Mouse (Mus musculus): ENCODE results near the gene Ctsw. TPM values are rescaled to one million over a fixed set of nuclear protein-coding genes. Genes with fewer than 3 reads are reported as not detected.

Ctsw gene
- polyA plus RNA-seq, 1 experiment = 20.6 TPM

DNA sequence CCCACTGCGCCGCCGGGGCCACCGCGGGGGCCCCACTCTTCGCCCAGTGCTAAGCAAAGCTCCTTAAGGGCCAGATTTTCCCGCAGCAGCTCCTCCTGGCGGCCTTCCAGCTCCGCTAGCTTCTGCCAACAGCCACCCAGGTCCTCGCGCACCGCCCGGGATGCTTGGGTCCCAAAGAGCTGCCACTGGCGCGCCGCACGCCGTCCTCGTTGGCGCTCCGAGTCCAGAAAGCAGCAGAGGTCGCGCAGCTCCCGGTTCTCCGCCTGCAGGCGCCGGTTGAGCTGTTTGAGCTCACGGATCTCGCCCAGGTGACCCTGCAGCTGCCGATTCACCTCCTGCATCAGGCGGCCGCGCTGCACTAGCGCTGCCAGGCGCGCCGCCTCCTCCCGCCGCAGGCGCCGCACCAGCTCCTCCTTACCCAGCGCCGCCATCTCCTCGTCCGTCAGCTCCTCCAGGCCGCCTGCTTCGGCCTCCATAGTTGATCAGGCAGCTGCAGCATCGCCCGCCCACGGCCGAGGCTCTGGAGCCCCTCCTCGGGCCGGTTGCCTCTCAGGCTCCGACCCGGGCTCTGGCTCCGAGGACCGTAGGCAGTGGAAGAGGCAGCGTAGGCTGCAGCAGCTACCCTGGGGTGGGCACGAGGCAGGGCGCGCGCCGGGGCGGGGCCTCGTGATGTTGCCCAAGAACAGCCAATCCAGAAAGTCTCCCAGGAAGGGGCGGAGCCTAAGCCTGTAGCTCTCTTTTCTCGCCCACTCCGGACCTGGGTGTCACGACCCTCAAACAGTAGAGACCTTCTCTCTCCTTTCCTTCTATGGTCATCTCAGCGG is 11.2 kb downstream of the Ctsw start:
- TF ChIP-seq CTCF (IDR thresholded peaks at IDR 0.05; ENCODE audit: control insufficient read depth, insufficient read depth, low read length) (no peak), POLR2A (IDR thresholded peaks at IDR 0.05; ENCODE audit: borderline replicate concordance, control insufficient read depth, low read depth, low read length) (peak; percentile 91; the same call in 1 of the 2 replicates)
- under 1% methylated on average over 70 of the region's 70 CpGs for WGBS
- peak overlapping the region; percentile 73 for H3K4me3 ChIP-seq (replicated peaks; ENCODE audit: control insufficient read depth, low read depth, low read length)
- peak overlapping the region; percentile 86 for H3K27ac ChIP-seq (ENCODE audit: control insufficient read depth, insufficient read depth, low read depth, low read length, poor library complexity)
- peaks cover 1% of the 10 kb centered on the region; the same call in 1 of the 2 replicates for H3K4me1 ChIP-seq (ENCODE audit: control insufficient read depth, insufficient read depth, low read length)

DNA sequence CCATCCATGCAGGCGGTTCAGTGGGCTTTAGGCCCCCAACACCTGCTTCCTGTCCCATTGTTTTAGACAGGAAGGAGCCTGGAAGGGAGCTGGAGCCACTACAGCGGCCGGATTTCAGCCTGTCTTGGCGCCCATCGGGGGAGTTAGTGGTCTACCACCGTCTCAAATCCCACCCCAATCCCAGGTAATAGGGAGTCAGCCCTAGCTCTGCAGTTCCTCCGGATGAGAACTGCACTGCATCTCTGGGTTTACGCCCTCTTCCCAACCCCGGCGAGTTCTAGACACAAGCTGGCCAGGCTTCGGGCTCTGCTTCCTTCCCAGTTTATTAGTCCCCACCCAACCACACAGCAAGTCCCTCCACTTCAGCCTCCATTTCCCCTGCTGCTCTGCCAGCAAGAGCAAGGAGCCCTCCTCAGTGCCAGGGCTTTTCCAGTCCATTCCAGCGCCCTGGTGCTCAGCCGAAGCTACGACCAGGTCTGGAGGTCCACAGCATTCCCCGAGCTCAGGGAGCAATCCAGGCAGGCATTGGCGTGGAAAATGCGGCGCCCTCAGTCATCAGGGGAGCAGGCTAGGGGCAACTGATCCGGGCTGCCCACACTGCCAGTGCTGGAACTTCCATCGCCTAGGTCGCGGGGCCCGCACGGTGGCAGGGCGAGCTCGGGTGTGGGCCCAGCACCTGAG is 11.9 kb downstream of the Ctsw start:
- Histone ChIP-seq H3K4me3 (replicated peaks; ENCODE audit: control insufficient read depth, low read depth, low read length) (peak overlapping the region; percentile 61), H3K27ac (ENCODE audit: control insufficient read depth, insufficient read depth, low read depth, low read length, poor library complexity) (peak overlapping the region; percentile 86), H3K4me1 (ENCODE audit: control insufficient read depth, insufficient read depth, low read length) (peaks cover 1% of the 10 kb centered on the region; the same call in 1 of the 2 replicates)
- TF ChIP-seq POLR2A (IDR thresholded peaks at IDR 0.05; ENCODE audit: borderline replicate concordance, control insufficient read depth, low read depth, low read length) = no peak
- TF ChIP-seq CTCF (IDR thresholded peaks at IDR 0.05; ENCODE audit: control insufficient read depth, insufficient read depth, low read length) = no peak
- 1% methylated on average over 26 of the region's 26 CpGs for WGBS

DNA sequence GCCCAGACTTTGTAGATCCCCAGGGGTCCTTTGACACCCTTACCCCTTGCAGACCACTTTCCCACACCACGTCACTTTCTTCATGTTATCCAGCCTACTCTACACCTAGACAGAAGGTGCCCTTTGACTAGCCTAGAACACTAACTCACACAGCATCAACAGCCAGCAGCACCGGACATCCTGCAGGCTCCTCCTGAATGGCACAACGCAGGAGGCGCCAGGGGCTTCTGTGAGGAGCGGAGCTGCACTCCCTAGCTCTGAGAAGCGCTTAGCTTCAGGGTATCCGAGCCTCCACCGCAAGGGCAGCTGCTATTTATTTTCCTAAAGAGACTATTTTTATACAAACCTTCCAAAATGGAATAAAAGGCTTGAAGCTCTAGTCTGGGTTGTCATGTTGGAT is 12.7 kb downstream of the Ctsw start:
- WGBS = 81% methylated on average over 8 of the region's 8 CpGs
- TF ChIP-seq POLR2A (IDR thresholded peaks at IDR 0.05; ENCODE audit: borderline replicate concordance, control insufficient read depth, low read depth, low read length) (no peak), CTCF (IDR thresholded peaks at IDR 0.05; ENCODE audit: control insufficient read depth, insufficient read depth, low read length) (no peak)
- no peak overlapping the region for H3K27ac ChIP-seq (ENCODE audit: control insufficient read depth, insufficient read depth, low read depth, low read length, poor library complexity)
- H3K4me3 ChIP-seq (replicated peaks; ENCODE audit: control insufficient read depth, low read depth, low read length) = no peak overlapping the region
- H3K4me1 ChIP-seq (ENCODE audit: control insufficient read depth, insufficient read depth, low read length) = peaks cover 1% of the 10 kb centered on the region; the same call in 1 of the 2 replicates

DNA sequence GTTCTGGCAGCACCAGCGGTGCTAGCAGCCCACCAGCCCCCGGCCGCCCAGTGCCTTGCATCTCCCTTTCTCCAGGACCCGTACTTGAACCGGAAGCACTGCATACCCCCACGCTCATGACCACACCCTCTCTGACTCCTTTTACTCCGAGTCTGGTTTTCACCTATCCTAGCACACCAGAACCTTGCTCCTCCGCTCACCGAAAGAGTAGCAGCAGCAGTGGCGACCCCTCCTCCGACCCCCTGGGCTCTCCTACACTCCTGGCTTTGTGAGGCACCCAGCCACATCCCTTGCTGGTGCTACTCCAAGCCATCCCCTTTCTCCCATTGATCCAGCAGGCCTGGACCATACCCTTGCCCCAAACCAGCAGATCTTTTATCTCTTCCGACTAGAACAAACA is 13.3 kb downstream of the Ctsw start:
- Histone ChIP-seq H3K27ac (ENCODE audit: control insufficient read depth, insufficient read depth, low read depth, low read length, poor library complexity) (no peak overlapping the region), H3K4me1 (ENCODE audit: control insufficient read depth, insufficient read depth, low read length) (peaks cover 1% of the 10 kb centered on the region; the same call in 1 of the 2 replicates), H3K4me3 (replicated peaks; ENCODE audit: control insufficient read depth, low read depth, low read length) (no peak overlapping the region)
- no peak for TF ChIP-seq POLR2A (IDR thresholded peaks at IDR 0.05; ENCODE audit: borderline replicate concordance, control insufficient read depth, low read depth, low read length)
- no peak for TF ChIP-seq CTCF (IDR thresholded peaks at IDR 0.05; ENCODE audit: control insufficient read depth, insufficient read depth, low read length)
- WGBS = 89% methylated on average over 12 of the region's 12 CpGs

DNA sequence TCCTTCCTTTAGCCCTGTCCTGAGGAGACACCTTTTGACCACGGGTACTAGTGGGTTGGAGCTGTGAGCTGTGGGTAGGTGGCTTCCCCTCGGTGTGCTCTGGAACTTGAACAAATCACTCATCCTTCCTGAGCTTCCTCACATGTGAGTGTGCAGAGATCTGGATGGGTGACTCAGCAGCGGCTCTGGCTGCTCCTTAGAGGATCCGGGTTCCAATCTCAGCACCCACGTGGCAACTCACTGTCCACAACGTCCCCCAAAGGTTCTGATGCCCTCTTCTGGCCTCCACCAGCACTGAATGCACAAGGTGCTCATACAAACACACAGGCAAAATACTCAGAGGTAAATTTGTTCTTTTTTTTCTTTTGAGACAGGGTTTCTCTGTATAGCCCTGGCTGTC is 16.5 kb downstream of the Ctsw start:
- WGBS = 59% methylated on average over 6 of the region's 6 CpGs
- TF ChIP-seq CTCF (IDR thresholded peaks at IDR 0.05; ENCODE audit: control insufficient read depth, insufficient read depth, low read length) (no peak), POLR2A (IDR thresholded peaks at IDR 0.05; ENCODE audit: borderline replicate concordance, control insufficient read depth, low read depth, low read length) (no peak)
- H3K4me1 ChIP-seq (ENCODE audit: control insufficient read depth, insufficient read depth, low read length) = peaks cover 5% of the 10 kb centered on the region
- no peak overlapping the region for H3K27ac ChIP-seq (ENCODE audit: control insufficient read depth, insufficient read depth, low read depth, low read length, poor library complexity)
- H3K4me3 ChIP-seq (replicated peaks; ENCODE audit: control insufficient read depth, low read depth, low read length) = no peak overlapping the region

DNA sequence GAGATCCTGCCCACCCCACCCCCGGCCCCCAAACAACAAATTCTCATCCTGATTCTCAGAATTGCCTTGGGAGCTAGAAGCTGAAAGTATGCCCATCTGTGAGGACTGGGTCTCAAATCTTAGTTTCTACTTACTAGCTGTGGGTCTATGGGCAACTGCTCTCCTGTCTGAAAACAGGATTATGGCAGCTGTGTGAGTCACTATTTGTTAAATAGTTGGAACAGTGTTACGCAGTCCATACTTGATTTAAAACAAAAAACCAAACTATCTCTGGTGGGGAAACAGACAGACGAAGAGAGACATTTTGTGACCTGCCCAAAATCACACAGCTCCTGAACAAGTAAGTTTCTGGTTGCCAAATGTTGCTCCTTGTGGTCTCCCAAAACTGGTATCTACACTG is 18.6 kb downstream of the Ctsw start:
- Histone ChIP-seq H3K4me1 (ENCODE audit: control insufficient read depth, insufficient read depth, low read length) (peaks cover 9% of the 10 kb centered on the region), H3K4me3 (replicated peaks; ENCODE audit: control insufficient read depth, low read depth, low read length) (no peak overlapping the region), H3K27ac (ENCODE audit: control insufficient read depth, insufficient read depth, low read depth, low read length, poor library complexity) (no peak overlapping the region)
- 75% methylated on average over 3 of the region's 3 CpGs for WGBS
- TF ChIP-seq CTCF (IDR thresholded peaks at IDR 0.05; ENCODE audit: control insufficient read depth, insufficient read depth, low read length) (no peak), POLR2A (IDR thresholded peaks at IDR 0.05; ENCODE audit: borderline replicate concordance, control insufficient read depth, low read depth, low read length) (no peak)

DNA sequence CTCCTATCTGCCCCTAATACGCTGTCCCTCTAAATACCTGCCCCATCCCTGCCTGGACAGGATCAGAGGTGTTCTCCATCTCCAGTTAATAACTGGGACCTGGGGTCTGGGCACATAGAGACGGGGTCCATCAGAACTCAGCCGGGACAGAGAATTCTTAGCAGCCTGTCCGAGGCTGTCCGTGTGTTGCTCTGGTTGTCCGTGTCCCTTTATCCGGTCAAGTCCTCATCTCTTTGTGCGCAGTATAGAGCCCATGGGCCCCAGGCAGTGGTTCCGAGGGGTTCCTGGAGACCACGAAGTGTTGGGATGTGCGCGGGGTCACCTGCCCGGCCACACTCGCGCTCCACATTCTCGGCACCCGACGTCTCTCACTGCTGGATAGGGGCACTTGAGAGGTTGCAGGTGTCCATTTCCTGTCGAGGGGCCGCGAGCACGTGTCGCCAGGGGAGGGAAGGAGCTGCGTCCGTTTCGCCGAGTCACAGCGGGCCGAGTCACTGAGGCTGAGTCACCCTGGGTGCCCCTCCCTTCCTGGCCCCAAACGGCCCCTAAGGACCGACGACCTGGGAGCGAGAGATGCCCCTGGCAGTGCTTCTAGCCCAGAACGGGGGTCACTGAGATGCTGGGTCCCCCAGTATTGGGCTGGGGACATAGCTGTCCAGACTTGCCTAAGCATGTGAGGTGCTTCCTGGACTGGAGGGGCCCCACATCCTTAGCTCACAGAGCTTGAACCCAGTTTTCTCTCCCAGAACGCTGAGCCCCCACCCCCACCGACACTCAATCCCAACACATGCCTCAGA is 19.8 kb downstream of the Ctsw start:
- H3K4me1 ChIP-seq (ENCODE audit: control insufficient read depth, insufficient read depth, low read length) = peaks cover 9% of the 10 kb centered on the region
- H3K4me3 ChIP-seq (replicated peaks; ENCODE audit: control insufficient read depth, low read depth, low read length) = no peak overlapping the region
- TF ChIP-seq POLR2A (IDR thresholded peaks at IDR 0.05; ENCODE audit: borderline replicate concordance, control insufficient read depth, low read depth, low read length) (no peak), CTCF (IDR thresholded peaks at IDR 0.05; ENCODE audit: control insufficient read depth, insufficient read depth, low read length) (no peak)
- 4% methylated on average over 36 of the region's 36 CpGs for WGBS
- H3K27ac ChIP-seq (ENCODE audit: control insufficient read depth, insufficient read depth, low read depth, low read length, poor library complexity) = no peak overlapping the region

All from bone marrow, adult 2 months (tissue).